Mouse (Mus musculus) T-helper 17 cell (primary cell): Measurements from ENCODE around the gene Cog8.
"Not testable (repeated sequence)": the region's sequence is repeated elsewhere in the genome, so short reads cannot be mapped to it uniquely, and the experiment has no call there.

Experiments used
- in situ Hi-C, 2 experiments: fragments of 300-600 bp; cut with MboI, MseI; formaldehyde crosslinking; loops; 1 replicate in 1 of 2; 2 replicates in 1 of 2; pipeline ENCODE4 v1.15.1; 2025; ENCODE audit warnings: high pct_unique_total_duplicates in 2 of 2

Cog8 gene

DNA sequence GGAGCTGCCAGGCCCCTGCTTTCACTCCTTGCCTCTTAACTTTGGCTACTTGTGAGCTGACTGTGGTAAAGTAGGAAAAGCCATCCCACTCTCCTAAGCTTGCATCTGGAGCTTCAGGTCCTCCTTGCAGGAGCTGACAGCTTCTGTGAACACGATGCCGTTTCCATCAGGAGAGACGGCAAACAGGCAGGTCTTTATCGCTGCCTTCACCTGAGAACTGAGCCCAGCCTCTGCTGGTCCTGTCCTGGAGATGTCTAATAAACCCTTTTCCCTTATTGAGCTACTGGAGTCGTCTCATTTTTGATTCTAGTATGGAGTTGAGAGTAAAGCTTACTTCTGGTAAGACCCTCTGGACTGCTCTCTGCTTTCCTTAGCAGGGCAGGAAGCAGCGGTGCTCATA, 11.0 kb downstream of the Cog8 start:
- in situ Hi-C loops: no loop called here

DNA sequence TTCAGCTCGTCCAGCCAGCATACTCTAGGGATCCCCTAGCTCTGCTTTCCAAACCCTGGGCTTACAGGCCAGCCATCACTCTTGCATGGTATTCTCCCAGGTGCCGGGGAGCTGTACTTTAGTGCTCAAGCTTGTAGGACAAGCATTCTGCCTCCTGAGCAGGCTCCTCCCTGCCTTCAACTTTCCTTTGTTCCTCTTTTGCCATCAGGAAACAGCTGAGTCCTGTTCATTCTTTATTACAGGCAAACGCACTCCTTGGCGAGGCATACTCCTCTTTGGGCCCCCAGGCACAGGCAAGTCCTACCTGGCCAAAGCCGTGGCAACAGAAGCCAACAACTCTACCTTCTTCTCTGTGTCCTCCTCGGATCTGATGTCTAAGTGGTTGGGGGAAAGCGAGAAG, 15.9 kb downstream of the Cog8 start:
- in situ Hi-C loops: no loop called here

DNA sequence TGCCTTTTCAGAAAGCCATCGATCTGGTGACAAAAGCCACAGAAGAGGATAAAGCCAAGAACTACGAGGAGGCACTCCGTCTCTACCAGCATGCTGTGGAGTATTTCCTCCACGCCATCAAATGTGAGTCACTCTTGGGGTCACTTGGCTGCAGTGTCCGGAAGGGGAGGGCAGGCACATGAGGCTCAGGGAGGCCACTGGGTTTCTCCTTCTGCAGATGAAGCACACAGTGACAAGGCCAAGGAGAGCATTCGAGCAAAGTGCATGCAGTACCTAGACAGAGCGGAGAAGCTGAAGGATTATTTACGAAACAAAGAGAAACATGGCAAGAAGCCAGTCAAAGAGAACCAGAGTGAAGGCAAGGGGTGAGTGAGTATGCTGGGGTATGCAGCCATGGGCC, 19.9 kb downstream of the Cog8 start:
- in situ Hi-C loops: no loop called here

DNA sequence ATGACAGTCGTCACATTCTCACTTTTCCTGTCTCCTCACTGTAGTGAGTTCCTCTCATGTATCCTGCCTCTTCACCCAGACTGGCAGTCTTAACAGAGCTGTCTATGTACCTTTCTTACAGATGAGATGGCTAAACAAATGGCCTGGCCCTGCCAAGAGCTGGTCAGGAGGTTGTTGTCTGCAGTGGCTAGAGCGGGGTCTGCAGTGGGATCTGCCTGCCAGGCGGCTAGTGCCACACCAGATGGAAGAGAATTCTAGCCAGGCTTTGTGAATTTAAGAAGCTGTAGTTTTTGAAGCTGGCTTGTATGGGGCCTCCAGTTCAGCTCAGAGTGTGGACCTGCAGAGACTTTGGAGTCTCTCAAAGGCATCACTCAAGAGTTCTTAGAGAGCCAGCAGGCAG, 20.8 kb downstream of the Cog8 start:
- in situ Hi-C loops: no loop called here

DNA sequence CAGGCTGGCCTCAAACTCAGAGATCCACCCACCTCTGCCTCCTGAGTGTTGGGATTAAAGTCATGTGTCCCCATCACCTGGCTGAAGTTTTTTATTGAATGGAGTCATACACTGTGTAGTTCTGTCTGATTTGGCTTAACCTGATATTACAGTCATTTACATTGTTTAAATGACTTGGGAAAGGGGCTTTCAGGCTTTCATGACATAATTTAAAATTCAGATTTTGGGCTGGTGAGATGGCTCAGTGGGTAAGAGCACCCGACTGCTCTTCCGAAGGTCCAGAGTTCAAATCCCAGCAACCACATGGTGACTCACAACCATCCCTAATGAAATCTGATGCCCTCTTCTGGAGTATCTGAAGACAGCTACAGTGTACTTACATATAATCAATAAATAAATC, 22.9 kb downstream of the Cog8 start:
- in situ Hi-C loops: not testable (repeated sequence)

DNA sequence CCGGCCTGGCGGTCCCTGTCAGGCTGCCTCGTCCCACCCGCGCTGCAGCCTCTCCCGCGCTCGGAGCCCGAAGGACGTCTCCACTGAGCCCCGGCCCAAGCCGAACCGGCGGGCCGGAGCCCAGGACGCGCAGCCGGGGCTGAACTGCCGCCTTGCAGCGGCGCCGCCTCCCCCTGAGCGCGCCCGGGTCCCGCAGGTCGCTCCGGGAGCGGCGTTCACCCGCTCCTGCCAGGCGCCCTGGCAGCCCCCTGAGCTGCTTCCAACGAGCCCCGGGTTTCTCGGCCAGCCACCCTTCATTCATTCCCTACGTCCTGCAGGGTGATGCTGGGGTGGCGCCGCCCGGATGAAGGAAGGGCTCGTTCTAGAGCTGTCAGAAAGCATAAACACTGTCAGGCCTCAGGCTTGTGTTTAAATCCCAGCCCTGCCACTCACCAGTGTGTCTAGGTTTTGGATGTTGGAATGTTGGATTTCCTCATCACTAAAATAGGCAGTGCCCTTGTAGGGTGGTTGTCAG, 24.9 kb downstream of the Cog8 start:
- in situ Hi-C loops: no loop called here

DNA sequence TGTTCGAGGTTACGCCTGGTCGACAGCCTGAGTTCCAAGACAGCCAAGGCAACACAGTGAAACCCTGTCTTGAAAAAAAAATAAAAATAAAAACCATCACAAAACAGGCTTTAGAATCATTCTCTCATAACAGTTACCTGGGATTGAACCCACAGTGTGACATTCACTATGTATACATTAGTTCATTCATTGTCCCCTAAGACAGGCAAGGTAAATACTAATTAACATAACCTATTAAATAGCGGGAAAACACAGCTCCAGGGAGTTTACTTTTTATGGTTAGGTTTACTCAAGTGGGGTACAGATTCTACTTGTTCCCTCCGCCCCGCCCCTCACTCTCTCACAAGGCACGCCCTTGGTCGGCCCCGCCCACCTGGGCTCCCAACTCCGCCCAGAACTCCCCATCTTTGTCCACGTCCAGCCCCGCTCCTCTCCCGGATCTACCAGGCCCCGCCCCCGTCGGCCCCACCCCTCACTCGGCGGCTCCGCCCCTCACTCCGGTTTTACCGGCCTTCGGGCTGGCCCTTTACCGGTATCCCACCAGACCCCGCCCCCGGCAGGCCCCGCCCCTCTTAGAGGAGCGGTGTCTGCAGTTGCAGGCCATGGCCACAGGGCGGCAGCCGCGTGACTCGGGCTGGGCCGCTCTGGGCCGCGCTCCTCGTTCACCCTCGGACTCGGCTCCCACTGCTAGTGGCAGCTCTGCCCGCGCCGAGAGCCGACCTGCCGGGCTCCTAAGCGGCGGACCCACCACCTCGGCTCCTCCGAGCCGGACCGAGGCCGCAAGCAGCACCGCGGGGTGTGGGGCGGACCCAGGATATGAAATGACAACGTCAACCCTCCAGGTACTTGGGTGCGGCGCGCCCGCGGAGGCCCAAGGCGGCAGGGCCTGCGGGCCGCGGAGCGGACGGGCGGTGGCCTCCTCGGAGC, 25.6 kb downstream of the Cog8 start, which contains the start of gene Vps4a:
TSS of gene Vps4a (plus strand) at position 573 of the 927 bp plus-strand sequence.
- in situ Hi-C loops: no loop called here

DNA sequence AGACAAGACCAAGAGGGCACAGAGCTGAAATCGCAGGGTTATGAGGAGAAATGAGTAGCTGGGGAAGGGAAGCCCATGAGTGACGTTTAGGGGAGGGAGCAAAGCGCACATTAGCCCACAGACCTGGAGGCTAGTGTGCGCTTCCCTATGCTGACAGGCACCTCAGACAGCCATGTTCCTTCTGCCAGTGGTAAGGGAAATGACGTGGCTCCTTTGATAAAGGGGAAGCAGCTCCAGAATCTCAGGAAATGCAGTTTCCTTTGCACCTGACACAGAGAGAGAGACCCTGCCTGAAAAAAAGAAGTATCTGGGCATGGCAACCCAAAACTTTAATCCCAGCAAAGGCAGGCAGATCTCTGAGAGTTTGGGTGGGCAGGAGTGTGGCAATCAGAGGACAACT, 26.4 kb downstream of the Cog8 start:
- in situ Hi-C loops: no loop called here

DNA sequence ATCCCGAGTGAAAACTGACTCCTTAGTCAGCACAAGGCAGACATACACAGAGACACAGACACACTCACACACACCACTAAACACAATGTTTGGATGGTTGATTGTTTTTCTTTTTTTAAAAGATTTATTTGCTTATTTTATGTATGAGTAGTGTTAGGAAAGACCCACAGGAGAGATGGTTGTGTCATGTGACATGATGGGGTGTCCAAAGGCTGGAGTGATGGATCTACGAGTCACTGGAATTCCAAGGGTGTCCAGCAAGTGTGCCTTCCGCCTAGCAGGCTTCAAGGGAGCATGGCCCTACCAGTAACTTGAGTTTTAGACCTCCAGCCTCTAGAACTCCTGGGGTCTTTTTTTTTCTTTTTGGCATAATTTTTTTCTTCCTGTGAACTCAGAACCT, 27.2 kb downstream of the Cog8 start:
- in situ Hi-C loops: no loop called here

DNA sequence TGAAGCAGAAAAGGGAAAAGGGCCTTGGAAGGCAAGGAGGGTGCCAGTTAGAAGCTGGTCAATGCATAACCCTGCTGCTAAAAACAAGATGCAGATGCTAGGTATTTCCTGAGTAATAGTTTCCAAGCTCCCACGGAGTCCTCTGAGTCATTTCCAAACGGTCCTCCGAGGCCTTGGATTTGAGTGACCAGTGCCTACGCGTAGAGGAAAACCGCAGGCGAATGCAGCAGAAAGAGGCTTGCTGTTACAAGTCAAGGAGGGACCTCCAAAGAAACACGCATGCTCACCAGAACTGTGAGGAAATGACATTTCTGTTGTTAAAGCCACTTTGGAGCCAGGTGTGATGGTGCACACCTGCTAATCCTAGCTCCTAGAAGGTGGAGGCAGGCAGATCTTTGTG, 33.0 kb downstream of the Cog8 start:
- in situ Hi-C loops: loop anchor here (5.0 to 25.0 kb wide), 2 partner anchors 101 to 311 kb away; no protein-coding TSS in a partner anchor

DNA sequence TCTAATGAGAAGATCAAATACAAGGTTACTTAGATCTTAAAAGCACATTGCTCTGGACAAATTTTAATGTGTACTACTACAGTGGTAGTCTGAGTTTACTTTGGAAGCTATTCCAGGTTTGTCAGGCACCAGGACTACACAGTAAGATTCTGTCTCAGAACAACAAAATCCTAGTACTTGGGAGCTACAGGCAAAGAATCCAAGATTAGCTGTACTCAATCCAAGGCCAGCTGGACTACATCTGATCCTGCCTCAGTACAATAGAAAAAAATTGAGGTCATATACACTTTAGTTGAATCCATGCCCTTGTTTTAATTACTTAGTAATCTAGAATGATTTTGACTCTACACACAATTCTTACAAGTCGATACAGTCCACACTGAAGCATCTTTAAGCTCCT, 41.6 kb downstream of the Cog8 start:
- in situ Hi-C loops: loop anchor here in 1 of 2 experiments (25.0 kb wide), 1 partner anchor 303 kb away; no protein-coding TSS in a partner anchor

DNA sequence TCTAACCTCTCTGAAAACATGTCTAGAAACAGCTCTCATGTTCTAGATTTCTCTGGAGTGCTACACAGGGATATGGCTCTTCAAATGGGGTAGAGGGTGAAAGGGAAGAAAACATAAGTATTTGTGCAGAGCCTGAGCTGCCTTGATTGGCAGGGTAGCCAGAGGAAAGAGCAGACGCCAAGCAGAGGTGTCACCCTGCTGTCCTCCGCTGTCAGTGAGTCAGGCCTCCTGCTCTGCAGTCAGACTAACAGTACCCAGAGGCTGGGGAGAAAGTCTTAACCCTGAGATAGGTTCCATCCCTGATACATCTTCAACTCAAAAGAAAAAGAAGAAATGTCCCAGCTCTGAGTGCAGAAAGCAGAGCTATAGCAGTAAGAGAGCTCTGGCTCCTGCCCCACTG, 43.8 kb downstream of the Cog8 start:
- in situ Hi-C loops: loop anchor here in 1 of 2 experiments (25.0 kb wide), 1 partner anchor 300 kb away; no protein-coding TSS in a partner anchor

DNA sequence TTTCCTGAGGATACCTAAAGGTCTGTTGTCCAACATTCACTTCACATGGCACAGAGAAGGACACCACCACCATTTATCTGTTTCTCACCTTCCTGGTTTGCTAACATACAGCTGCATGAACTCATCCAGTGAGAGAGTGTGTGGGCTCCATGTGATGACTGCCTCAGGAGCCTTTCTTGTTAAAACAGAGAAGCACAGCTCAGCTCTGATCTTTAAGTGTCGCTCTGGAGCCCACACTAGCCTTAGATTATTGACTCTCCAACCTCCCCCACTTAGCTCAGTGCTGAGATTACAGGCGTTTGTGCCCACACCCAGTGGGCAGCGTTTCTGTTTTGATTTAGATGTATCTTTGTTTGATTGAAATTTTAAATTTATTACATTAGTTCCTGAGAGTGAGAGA, 48.7 kb downstream of the Cog8 start:
- in situ Hi-C loops: loop anchor here in 1 of 2 experiments (25.0 kb wide), 1 partner anchor 295 kb away; no protein-coding TSS in a partner anchor

DNA sequence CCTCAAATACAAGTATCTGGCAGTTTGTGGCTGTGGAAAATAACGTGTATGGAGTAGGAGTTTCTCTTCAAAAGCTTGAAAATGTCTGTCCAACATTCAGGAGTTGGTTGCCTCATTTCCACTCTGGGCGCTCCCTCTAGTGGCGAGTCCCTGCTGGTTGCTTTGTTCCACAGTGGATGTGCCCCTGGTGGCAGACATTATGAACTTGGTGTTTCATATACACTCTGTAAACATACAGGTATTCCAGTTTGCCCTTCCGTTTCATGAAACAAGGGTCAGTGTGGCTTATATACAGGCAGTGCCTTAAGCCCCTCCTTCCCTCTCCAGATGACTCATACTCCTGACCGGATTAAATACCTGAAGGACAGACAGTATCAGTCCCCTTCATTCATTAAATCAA, 54.0 kb downstream of the Cog8 start:
- in situ Hi-C loops: loop anchor here (5.0 to 25.0 kb wide), 2 partner anchors 75 to 290 kb away; no protein-coding TSS in a partner anchor

DNA sequence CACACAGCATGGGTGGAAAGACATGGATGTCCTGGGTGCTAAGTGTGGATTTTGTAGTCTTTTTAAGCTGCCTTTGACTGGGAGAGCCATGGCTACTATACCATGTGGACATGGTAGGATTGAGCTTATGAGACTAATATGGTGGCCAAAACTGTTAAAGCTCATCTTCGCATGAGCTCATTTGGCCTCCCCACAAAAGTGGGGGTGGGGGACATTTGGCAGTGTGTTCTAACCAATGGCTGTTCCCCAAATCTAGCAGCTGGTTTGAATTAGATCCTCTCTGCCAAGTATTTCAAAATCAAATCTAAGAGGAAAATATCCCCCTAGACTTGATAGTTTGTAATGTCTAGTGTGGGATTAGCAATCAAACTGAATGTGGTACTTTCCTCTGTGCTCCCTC, 57.4 kb downstream of the Cog8 start:
- in situ Hi-C loops: no loop called here

DNA sequence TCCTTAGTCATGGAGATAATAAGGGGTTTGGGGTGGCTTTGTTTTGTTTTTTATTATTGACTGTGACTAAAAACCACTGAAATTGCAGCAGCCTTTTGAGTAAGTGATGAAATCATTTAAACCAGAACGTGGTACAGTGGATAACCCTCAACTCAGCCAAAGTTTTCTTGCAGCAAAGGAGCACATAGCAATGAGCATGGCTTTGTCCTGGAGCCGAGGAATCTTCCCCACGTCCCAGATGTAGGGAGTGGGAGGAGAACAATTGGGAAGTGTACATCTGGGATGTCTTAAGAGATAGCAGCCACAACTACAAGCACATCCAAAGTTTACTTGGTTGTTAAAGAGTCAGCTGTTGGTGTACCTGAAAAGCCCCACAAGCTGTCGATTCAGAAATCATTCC, 59.1 kb downstream of the Cog8 start:
- in situ Hi-C loops: no loop called here

DNA sequence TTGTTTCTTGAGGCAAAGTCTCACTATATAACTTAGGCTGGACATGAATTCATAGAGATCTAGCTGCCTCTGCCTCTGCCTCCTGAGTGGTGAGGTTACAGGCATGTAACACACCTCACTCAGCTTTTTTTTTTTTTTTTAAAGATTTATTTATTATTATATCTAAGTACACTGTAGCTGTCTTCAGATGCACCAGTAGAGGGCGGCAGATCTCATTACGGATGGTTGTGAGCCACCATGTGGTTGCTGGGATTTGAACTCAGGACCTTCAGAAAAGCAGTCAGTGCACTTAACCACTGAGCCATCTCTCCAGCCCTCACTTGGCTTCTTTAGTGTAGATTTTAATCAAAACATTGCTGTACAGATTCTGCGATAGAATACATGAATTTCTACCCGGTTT, 60.1 kb downstream of the Cog8 start:
- in situ Hi-C loops: not testable (repeated sequence)
